Mouse (Mus musculus): ENCODE results near the gene Nkx2-3.

Gene Nkx2-3

GRCm38 (mm10) chr19:43619916-43620479 lies 7.9 kb downstream of the Nkx2-3 start:
- DNase-seq = no peak

GRCm38 (mm10) chr19:43623913-43624312 lies 11.8 kb downstream of the Nkx2-3 start:
- DNase-seq = peak; percentile 78

GRCm38 (mm10) chr19:43626160-43626559 lies 14.0 kb downstream of the Nkx2-3 start:
- DNase-seq = no peak

GRCm38 (mm10) chr19:43627345-43627744 lies 15.2 kb downstream of the Nkx2-3 start:
- no peak for DNase-seq

GRCm38 (mm10) chr19:43629088-43629487 lies 17.0 kb downstream of the Nkx2-3 start:
- DNase-seq = no peak

GRCm38 (mm10) chr19:43630466-43631251 lies 18.5 kb downstream of the Nkx2-3 start:
- peak; percentile 91 for DNase-seq

- peak; percentile 62 for DNase-seq
Measured at GRCm38 (mm10) chr19:43641833-43642232, 29.7 kb downstream of the Nkx2-3 start.

- DNase-seq = no peak
Measured at GRCm38 (mm10) chr19:43642843-43643242, 30.7 kb downstream of the Nkx2-3 start.

- no peak for DNase-seq
Measured at GRCm38 (mm10) chr19:43645508-43645907, 33.4 kb downstream of the Nkx2-3 start.

GRCm38 (mm10) chr19:43646852-43647251 lies 34.7 kb downstream of the Nkx2-3 start:
- no peak for DNase-seq

- no peak for DNase-seq
Measured at GRCm38 (mm10) chr19:43647261-43647660, 35.1 kb downstream of the Nkx2-3 start.

GRCm38 (mm10) chr19:43648343-43648742 lies 36.2 kb downstream of the Nkx2-3 start:
- DNase-seq = peak; percentile 74

- DNase-seq = no peak
Measured at GRCm38 (mm10) chr19:43651241-43651785, 39.2 kb downstream of the Nkx2-3 start.

GRCm38 (mm10) chr19:43655735-43656492 lies 43.8 kb downstream of the Nkx2-3 start:
- peak; percentile 67 for DNase-seq

- DNase-seq = no peak
Measured at GRCm38 (mm10) chr19:43659632-43660031, 47.5 kb downstream of the Nkx2-3 start.

- no peak for DNase-seq
Measured at GRCm38 (mm10) chr19:43660774-43661173, 48.6 kb downstream of the Nkx2-3 start.

GRCm38 (mm10) chr19:43662176-43662967 lies 50.2 kb downstream of the Nkx2-3 start:
- peak; percentile 29 for DNase-seq

GRCm38 (mm10) chr19:43663471-43663870 lies 51.3 kb downstream of the Nkx2-3 start:
- no peak for DNase-seq

All from lung, postnatal 36 days (tissue).